Mouse (Mus musculus) heart, embryonic 14.5 days (tissue): ENCODE measurements around the gene Olfr159. TPM values are rescaled to one million over a fixed set of nuclear protein-coding genes. Genes with fewer than 3 reads are reported as not detected.

Experiments used
- ATAC-seq: fragments of 200-750 bp; cut with Nextera tagmentation; 2 replicates; pipeline ENCODE4 v1.8.0; 2017; ENCODE audit warnings: low read depth, moderate TSS enrichment; ENCODE audit not compliant: insufficient number of reproducible peaks, insufficient read depth, low FRiP score
- H3K27ac ChIP-seq, 2 experiments: fragments of 200-500 bp in 1 of 2; fragments of 300-500 bp in 1 of 2; sonication (generic) in 1 of 2; replicated peaks in 1 of 2; 2 replicates each; pipeline ENCODE4 v1.5.1; 2012 to 2014; ENCODE audit warnings: low read depth in 2 of 2, low read length in 2 of 2, control low read depth in 1 of 2, mild to moderate bottlenecking in 1 of 2, mixed read lengths in 1 of 2; ENCODE audit not compliant: control insufficient read depth in 1 of 2, insufficient read depth in 1 of 2
- H3K27me3 ChIP-seq: fragments of 300-500 bp; sonication (generic); 2 replicates; pipeline ENCODE4 v1.6.1; 2014; ENCODE audit warnings: mild to moderate bottlenecking, low read length, control low read depth; ENCODE audit not compliant: control insufficient read depth, insufficient read depth
- H3K36me3 ChIP-seq: fragments of 300-500 bp; sonication (generic); 2 replicates; pipeline ENCODE4 v1.6.1; 2014; ENCODE audit warnings: mild to moderate bottlenecking, control low read depth, low read length, mixed read lengths; ENCODE audit not compliant: control insufficient read depth, insufficient read depth
- H3K4me1 ChIP-seq, 2 experiments: fragments of 200-500 bp in 1 of 2; fragments of 300-500 bp in 1 of 2; sonication (generic) in 1 of 2; 2 replicates each; pipeline ENCODE4 v1.6.1; 2012 to 2014; ENCODE audit warnings: low read length in 2 of 2, control low read depth in 1 of 2, mixed read lengths in 1 of 2; ENCODE audit not compliant: control insufficient read depth in 2 of 2, insufficient read depth in 2 of 2
- H3K4me2 ChIP-seq: fragments of 300-500 bp; sonication (generic); 2 replicates; pipeline ENCODE4 v1.6.1; 2014; ENCODE audit warnings: mild to moderate bottlenecking, low read length
- H3K4me3 ChIP-seq, 2 experiments: fragments of 200-500 bp in 1 of 2; fragments of 300-500 bp in 1 of 2; sonication (generic) in 1 of 2; 2 replicates each; pipeline ENCODE4 v1.5.1; 2012 to 2014; ENCODE audit warnings: low read length in 2 of 2, mild to moderate bottlenecking in 2 of 2, control low read depth in 1 of 2, low read depth in 1 of 2, moderate library complexity in 1 of 2; ENCODE audit not compliant: control insufficient read depth in 1 of 2, insufficient read depth in 1 of 2
- H3K9ac ChIP-seq: fragments of 300-500 bp; sonication (generic); 2 replicates; pipeline ENCODE4 v1.6.1; 2014; ENCODE audit warnings: mild to moderate bottlenecking, low read length
- H3K9me3 ChIP-seq: fragments of 300-500 bp; sonication (generic); 2 replicates; pipeline ENCODE4 v1.6.1; 2016; ENCODE audit warnings: low read length, control low read depth; ENCODE audit not compliant: control insufficient read depth
- WGBS: fragments of 180-500 bp; shearing (Covaris S2); extraction: QIAGEN DNeasy Blood & Tissue Kit; methylation state at CpG from one replicate; pipeline ENCODE4 v1.1.7; 2014; 5-methylcytosine and 5-hydroxymethylcytosine counted together
- polyA plus RNA-seq: library from polyadenylated mRNA; unstranded; fragments of >200 nt; fragmentation: Nextera tagmentation; extraction: Ambion mirVana; gene quantifications from 2 replicates; pipeline ENCODE4 v1.2.1, GENCODE M21; 2014

Olfr159 gene
- polyA plus RNA-seq, 1 experiment from 2014 or later: not detected

- Histone ChIP-seq H3K27me3 (no peaks in the 10 kb centered on the region), H3K9me3 (no peaks in the 10 kb centered on the region), H3K4me2 (peak within 1 kb of the TSS; percentile 43), H3K9ac (peak within 1 kb of the TSS; percentile 18), H3K36me3 (no peaks in the 10 kb centered on the region), H3K4me1 (peaks cover 51 to 56% of the 10 kb centered on the region in 2 experiments), H3K4me3 (no peak within 1 kb of the TSS), H3K27ac (peak within 1 kb of the TSS; percentile 80 to 83)
- ATAC-seq: no peak
- WGBS: 32% methylated on average over 14 of the region's 14 CpGs
These were observed 40.8 kb downstream of the Olfr159 start, which contains the start of gene Spaar for GRCm38 (mm10) chr4:43729794-43730550. TSS of gene Spaar (plus strand) at chr4:43730034.

- H3K4me2 ChIP-seq: peak overlapping the region; percentile 43
- H3K27ac ChIP-seq: peak overlapping the region; percentile 80 to 83
- H3K36me3 ChIP-seq: no peaks in the 10 kb centered on the region
- no peaks in the 10 kb centered on the region for H3K9me3 ChIP-seq
- 19% methylated on average over 3 of the region's 3 CpGs for WGBS
- H3K4me3 ChIP-seq: no peak overlapping the region
- ATAC-seq: no peak
- H3K9ac ChIP-seq: peak overlapping the region; percentile 18
- H3K4me1 ChIP-seq: peaks cover 51 to 56% of the 10 kb centered on the region in 2 experiments
- H3K27me3 ChIP-seq: no peaks in the 10 kb centered on the region
These were observed 41.7 kb downstream of the Olfr159 start for GRCm38 (mm10) chr4:43729126-43729525.

GRCm38 (mm10) chr4:43728576-43728954 lies 42.2 kb downstream of the Olfr159 start:
- no peak overlapping the region for H3K4me3 ChIP-seq
- peaks cover 51 to 56% of the 10 kb centered on the region in 2 experiments for H3K4me1 ChIP-seq
- peak; percentile 53 for ATAC-seq
- H3K27ac ChIP-seq: peak overlapping the region; percentile 80 to 83
- peak overlapping the region; percentile 18 for H3K9ac ChIP-seq
- 0% methylated on average over 5 of the region's 5 CpGs for WGBS
- no peaks in the 10 kb centered on the region for H3K9me3 ChIP-seq
- no peaks in the 10 kb centered on the region for H3K27me3 ChIP-seq
- H3K36me3 ChIP-seq: no peaks in the 10 kb centered on the region
- H3K4me2 ChIP-seq: peak overlapping the region; percentile 43

- 0 out of 2 replicates have a peak, but pooled peaks have one; percentile 4 for ATAC-seq
- H3K4me1 ChIP-seq: peaks cover 45 to 52% of the 10 kb centered on the region in 2 experiments
- no peaks in the 10 kb centered on the region for H3K27me3 ChIP-seq
- peak overlapping the region; percentile 43 for H3K4me2 ChIP-seq
- no peaks in the 10 kb centered on the region for H3K9me3 ChIP-seq
- peak overlapping the region; percentile 80 to 83 for H3K27ac ChIP-seq
- H3K36me3 ChIP-seq: no peaks in the 10 kb centered on the region
- WGBS: 49% methylated on average over 7 of the region's 7 CpGs
- H3K4me3 ChIP-seq: no peak overlapping the region
- H3K9ac ChIP-seq: no peak overlapping the region; the same call in 1 of the 2 replicates
These were observed 42.9 kb downstream of the Olfr159 start for GRCm38 (mm10) chr4:43727718-43728575.

- Histone ChIP-seq H3K9ac (no peak within 1 kb of the TSS), H3K27ac (peak within 1 kb of the TSS; percentile 80 to 83), H3K27me3 (no peaks in the 10 kb centered on the region), H3K4me2 (no peak within 1 kb of the TSS), H3K4me3 (no peak within 1 kb of the TSS), H3K4me1 (peaks cover 42 to 45% of the 10 kb centered on the region in 2 experiments), H3K36me3 (no peaks in the 10 kb centered on the region), H3K9me3 (no peaks in the 10 kb centered on the region)
- ATAC-seq: peak; percentile 66; the same call in 1 of the 2 replicates
- 29% methylated on average over 3 of the region's 3 CpGs for WGBS
These were observed 43.8 kb downstream of the Olfr159 start, which contains the start of gene Hrct1 for GRCm38 (mm10) chr4:43726995-43727394. TSS of gene Hrct1 (plus strand) at chr4:43727188.

GRCm38 (mm10) chr4:43726228-43726993 lies 44.4 kb downstream of the Olfr159 start:
- peaks cover 41 to 45% of the 10 kb centered on the region in 2 experiments for H3K4me1 ChIP-seq
- no peak overlapping the region for H3K4me3 ChIP-seq
- peak overlapping the region in 1 of 2 experiments; percentile 80; a peak in 2 of 4 replicates for H3K27ac ChIP-seq
- no peaks in the 10 kb centered on the region for H3K9me3 ChIP-seq
- no peak overlapping the region for H3K4me2 ChIP-seq
- ATAC-seq: no peak
- H3K27me3 ChIP-seq: no peaks in the 10 kb centered on the region
- no peak overlapping the region for H3K9ac ChIP-seq
- no peaks in the 10 kb centered on the region for H3K36me3 ChIP-seq
- 48% methylated on average over 12 of the region's 12 CpGs for WGBS

- Histone ChIP-seq H3K27ac (no peak overlapping the region), H3K4me2 (no peak overlapping the region), H3K36me3 (no peaks in the 10 kb centered on the region), H3K4me1 (peaks cover 36 to 41% of the 10 kb centered on the region in 2 experiments), H3K9ac (no peak overlapping the region), H3K9me3 (no peaks in the 10 kb centered on the region), H3K27me3 (no peaks in the 10 kb centered on the region), H3K4me3 (no peak overlapping the region)
- WGBS: 7% methylated on average over 1 of the region's 1 CpGs
- no peak for ATAC-seq
These were observed 46.0 kb downstream of the Olfr159 start for GRCm38 (mm10) chr4:43724764-43725163.
